Comparison of ENCODE assay signal across 12 mouse cellular contexts in the genomic region with DNA sequence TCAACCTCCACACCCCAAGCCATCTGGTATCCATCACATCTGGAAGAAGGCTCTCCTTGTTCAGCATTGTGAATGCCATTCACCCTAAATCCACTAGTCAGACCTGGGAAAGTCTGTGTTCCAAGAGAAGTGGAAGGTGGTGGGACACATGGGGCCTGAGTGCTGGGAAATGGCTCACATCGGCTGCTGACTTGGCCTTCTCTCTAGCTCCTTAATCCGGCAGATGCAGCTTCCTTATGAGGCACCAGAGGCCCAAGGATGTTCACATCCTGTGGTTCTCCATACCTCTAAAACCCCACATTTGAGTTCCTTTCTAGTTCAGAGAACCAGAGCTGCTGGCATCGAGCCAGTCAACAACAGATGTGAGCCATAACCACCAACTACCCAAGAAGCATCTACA.
DNase-seq lines count a peak whose midpoint lies in the region; ATAC-seq and TF ChIP-seq lines count a peak whose summit lies in the region.
"Had no signal": no experiment of that assay in that cellular context is flagged by ENCODE, and none has a peak within 500 bp of the region (broad histone marks: within the 10 kb centered on the region; RNA-seq: fewer than 3 reads in every experiment).

No protein-coding gene starts in this region.

- H3K9ac ChIP-seq in limb, embryonic 15.5 days = no peak overlapping the region
- H3K9ac ChIP-seq: neural tube, embryonic 13.5 days had no signal

- no peak for TF ChIP-seq CTCF in left cerebral cortex, adult 2 months (IDR thresholded peaks at IDR 0.05)

- no peaks in the 10 kb centered on the region for H3K27me3 ChIP-seq in limb, embryonic 15.5 days
- H3K27me3 ChIP-seq: neural tube, embryonic 13.5 days had no signal

- H3K4me2 ChIP-seq in limb, embryonic 15.5 days = no peak overlapping the region
- H3K4me2 ChIP-seq: neural tube, embryonic 13.5 days had no signal

- intact Hi-C loops in left cerebral cortex, postnatal 4 days (cut with DNase I) = no loop called here
- intact Hi-C loops in left cerebral cortex, adult 2 months (cut with DNase I) = loop anchor here (5.0 kb wide), 1 partner anchor 34 kb away; no protein-coding TSS in a partner anchor

- H3K4me3 ChIP-seq in left cerebral cortex, adult 2 months = no peak overlapping the region
- no peak overlapping the region for H3K4me3 ChIP-seq in limb, embryonic 15.5 days
- H3K4me3 ChIP-seq: neural tube, embryonic 13.5 days had no signal

- ATAC-seq in limb, embryonic 15.5 days (ENCODE audit: insufficient number of reproducible peaks, low FRiP score, low TSS enrichment, low read depth) = peak; percentile 75; the same call in 1 of the 2 replicates
- ATAC-seq in megakaryocyte, adult 5-6 weeks (ENCODE audit: poor library complexity, severe bottlenecking) = no peak
- ATAC-seq: activated CD4-positive, CD25-positive, alpha-beta regulatory T cell, adult 4 months had no signal

- H3K27ac ChIP-seq in left cerebral cortex, adult 2 months = no peak overlapping the region
- H3K27ac ChIP-seq in limb, embryonic 15.5 days = peak overlapping the region; percentile 28; the same call in 1 of the 2 replicates
- H3K27ac ChIP-seq: neural tube, embryonic 13.5 days had no signal

- 36% methylated on average over 3 of the region's 3 CpGs for WGBS in limb, embryonic 15.5 days

- H3K9me3 ChIP-seq in limb, embryonic 15.5 days = no peaks in the 10 kb centered on the region
- H3K9me3 ChIP-seq: neural tube, embryonic 13.5 days had no signal

- H3K4me1 ChIP-seq in limb, embryonic 15.5 days = peaks cover 20% of the 10 kb centered on the region

- DNase-seq in left cerebral cortex, postnatal 4 days = peak; percentile 39
- DNase-seq in left cerebral cortex, adult 2 months (ENCODE audit: extremely low spot score in 1 of 2, low spot score in 2 of 2) = no peak
- DNase-seq in 416B (ENCODE audit: low read depth) (peak; percentile 87), MN1 (ENCODE audit: low spot score) (peak; percentile 56)
- no peak for DNase-seq in urinary bladder, postnatal 10 days (ENCODE audit: low spot score)
- no peak for DNase-seq in retina, postnatal 1 day
- DNase-seq: cerebellum, postnatal 36 days; liver had no signal

- no peaks in the 10 kb centered on the region for H3K36me3 ChIP-seq in limb, embryonic 15.5 days
- H3K36me3 ChIP-seq: neural tube, embryonic 13.5 days had no signal

Comparison
In these comparisons a context has a peak if more than half of its experiments do, and no peak if none do; other contexts are left out.
1. DNase-seq: peak in left cerebral cortex, postnatal 4 days (single experiment), 416B (single experiment) and MN1 (single experiment); none in left cerebral cortex, adult 2 months (0 of 2), urinary bladder, postnatal 10 days (single experiment) and retina, postnatal 1 day (single experiment).